Mouse (Mus musculus): ENCODE results near the gene Tut7. TPM values are rescaled to one million over a fixed set of nuclear protein-coding genes. Genes with fewer than 3 reads are reported as not detected.

Gene Tut7
- polyA plus RNA-seq (2015; fragmentation: Nextera tagmentation; extraction: Ambion mirVana): 51.5 and 53.1 TPM in 2 replicates

DNA sequence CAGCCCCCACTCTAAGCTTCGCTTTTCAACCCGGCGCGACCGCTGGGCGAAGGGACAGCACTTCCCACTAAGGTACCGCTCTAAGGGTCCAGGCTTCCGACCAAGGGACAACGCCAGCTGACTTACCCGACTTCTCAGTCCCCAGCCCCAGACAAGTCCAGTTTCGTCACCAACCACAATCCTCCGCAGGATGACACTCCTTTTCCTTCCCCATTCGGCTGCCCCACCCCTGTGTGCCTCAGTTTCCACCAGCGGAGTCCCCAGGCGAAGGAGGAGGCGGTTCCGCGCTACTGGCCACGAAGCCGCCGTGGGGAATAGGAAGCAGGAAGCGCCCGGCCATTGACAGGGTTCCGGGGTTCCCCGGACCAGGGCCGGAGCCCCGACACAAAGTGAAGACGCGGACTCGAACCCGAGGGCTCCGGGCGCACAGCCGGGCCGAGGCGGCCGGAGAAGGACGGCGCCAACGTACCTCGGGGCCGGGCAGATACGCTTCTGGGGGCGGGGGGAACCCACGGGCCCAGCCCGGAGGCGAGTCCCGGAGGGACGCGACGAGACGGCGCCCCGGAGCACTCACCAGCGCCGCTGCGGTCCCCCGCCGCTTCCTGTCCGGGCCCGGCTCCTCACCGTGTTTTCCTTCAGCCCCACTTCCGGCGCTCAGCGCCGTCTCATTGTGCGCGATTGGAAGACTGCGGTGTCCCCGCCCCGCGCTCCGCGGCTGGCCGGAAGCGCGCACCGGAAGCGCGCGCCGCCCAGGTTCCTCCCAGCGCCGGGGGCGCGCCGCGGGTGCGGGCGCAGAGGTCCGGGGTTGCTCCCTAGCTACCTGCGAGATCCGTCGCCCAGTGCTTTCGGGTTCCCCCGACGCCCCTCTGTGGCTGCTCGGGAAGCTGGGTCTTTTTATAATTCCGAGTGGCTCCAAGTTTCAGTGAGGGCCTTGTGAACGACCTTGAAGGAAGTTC, at the start of gene Tut7:
Gene Tut7 (minus strand): TSS at position 641 of the 956 bp plus-strand sequence.
- Histone ChIP-seq H3K36me3 (peaks cover 12% of the 10 kb centered on the region), H3K4me1 (replicated peaks) (peaks cover 42% of the 10 kb centered on the region), H3K4me2 (peak within 1 kb of the TSS; percentile 67), H3K4me3 (peak within 1 kb of the TSS; percentile 95), H3K9ac (peak within 1 kb of the TSS; percentile 94), H3K27ac (peak within 1 kb of the TSS; percentile 92), H3K27me3 (no peaks in the 10 kb centered on the region), H3K9me3 (no peaks in the 10 kb centered on the region)
- ATAC-seq (ENCODE audit: low FRiP score): peak; percentile 98
- under 1% methylated on average over 94 of the region's 100 CpGs for WGBS

DNA sequence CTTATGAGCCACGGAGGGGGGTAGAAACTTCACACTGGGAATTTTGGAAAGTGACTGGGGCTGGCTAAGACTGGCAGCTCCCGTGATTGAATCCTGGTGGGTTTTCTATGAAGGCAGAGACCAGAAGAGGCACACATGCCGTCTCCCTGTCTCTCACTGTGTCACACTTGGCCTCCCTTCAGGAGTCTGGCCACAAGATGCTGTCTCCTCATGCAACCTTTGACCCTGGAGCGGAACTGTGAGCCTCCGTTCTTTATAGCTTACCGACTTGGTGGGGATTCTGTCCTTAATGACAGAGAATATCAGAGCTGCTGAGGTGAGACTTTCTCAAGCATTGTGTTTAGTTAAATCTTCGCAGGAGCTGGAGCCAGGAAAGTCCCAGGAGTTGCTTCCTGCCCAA, 49.5 kb upstream of the Tut7 start:
- no peak for ATAC-seq (ENCODE audit: low FRiP score)
- Histone ChIP-seq H3K9ac (no peak overlapping the region), H3K9me3 (no peaks in the 10 kb centered on the region), H3K4me2 (no peak overlapping the region), H3K4me3 (no peak overlapping the region), H3K36me3 (no peaks in the 10 kb centered on the region), H3K4me1 (replicated peaks) (0 out of 2 replicates have a peak, but pooled peaks cover 3% of the 10 kb centered on the region), H3K27me3 (no peaks in the 10 kb centered on the region), H3K27ac (no peak overlapping the region)
- WGBS: 64% methylated on average over 7 of the region's 7 CpGs

DNA sequence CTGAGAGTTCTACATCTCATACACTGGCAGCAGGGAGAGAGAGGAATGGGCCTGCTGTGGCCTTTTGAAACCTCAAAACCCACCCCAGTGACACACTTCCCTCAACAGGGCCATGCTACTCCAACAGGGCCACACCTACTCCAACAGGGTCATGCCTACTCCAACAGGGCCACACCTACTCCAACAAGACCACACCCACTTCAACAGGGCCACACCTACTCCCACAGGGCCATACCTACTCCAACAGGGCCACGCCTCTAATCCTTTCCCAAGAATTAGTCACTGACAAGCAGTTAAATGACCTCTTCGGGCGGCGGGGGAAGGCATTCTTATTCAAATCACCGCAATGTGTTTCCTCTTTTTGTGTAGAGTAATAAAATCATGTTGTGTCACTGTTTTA, 47.1 kb upstream of the Tut7 start:
- H3K27ac ChIP-seq: no peak overlapping the region
- no peak for ATAC-seq (ENCODE audit: low FRiP score)
- no peak overlapping the region for H3K4me3 ChIP-seq
- H3K4me2 ChIP-seq: no peak overlapping the region
- WGBS: 66% methylated on average over 5 of the region's 5 CpGs
- no peaks in the 10 kb centered on the region for H3K9me3 ChIP-seq
- H3K36me3 ChIP-seq: no peaks in the 10 kb centered on the region
- H3K9ac ChIP-seq: no peak overlapping the region
- H3K4me1 ChIP-seq (replicated peaks): no peaks in the 10 kb centered on the region
- no peaks in the 10 kb centered on the region for H3K27me3 ChIP-seq

DNA sequence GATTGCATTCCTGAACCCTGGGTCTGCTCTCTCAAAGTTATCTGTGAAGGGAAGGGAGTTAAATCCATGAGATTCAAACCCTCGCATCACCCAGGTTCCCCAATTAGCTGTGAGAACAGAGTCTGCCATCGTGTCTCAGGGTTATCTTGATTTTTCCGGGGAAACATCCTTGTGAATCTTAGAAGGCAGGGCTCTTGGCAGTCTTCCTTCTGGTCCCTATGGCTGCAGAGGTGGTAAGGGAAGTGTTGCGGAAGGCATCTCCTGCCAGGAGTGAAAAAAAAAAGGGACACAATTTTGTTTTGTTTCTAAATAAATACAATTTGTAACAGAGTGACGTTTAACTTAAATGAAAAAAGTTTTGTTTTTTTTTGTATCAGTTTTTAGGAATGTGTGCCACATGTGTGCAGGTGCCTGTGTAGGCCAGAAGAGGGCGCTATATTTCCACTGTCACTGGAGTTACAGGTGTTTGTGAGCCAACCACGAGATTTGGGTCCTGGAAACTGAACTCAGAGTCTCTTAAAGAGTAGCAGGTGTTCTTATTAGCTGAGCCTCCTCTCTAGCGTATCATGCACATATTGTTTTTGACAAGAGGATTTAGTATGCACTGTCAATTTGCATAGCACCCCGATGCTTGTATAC, 45.2 kb upstream of the Tut7 start:
- no peak overlapping the region for H3K9ac ChIP-seq
- no peaks in the 10 kb centered on the region for H3K9me3 ChIP-seq
- H3K4me2 ChIP-seq: no peak overlapping the region
- ATAC-seq (ENCODE audit: low FRiP score): no peak
- 82% methylated on average over 9 of the region's 9 CpGs for WGBS
- no peaks in the 10 kb centered on the region for H3K27me3 ChIP-seq
- H3K36me3 ChIP-seq: no peaks in the 10 kb centered on the region
- H3K4me3 ChIP-seq: no peak overlapping the region
- no peak overlapping the region for H3K27ac ChIP-seq
- H3K4me1 ChIP-seq (replicated peaks): no peaks in the 10 kb centered on the region

GRCm38 (mm10) chr13:59867103-59867502, 44.2 kb upstream of the Tut7 start:
- Histone ChIP-seq H3K4me1 (replicated peaks) (no peaks in the 10 kb centered on the region), H3K9ac (no peak overlapping the region), H3K27me3 (no peaks in the 10 kb centered on the region), H3K27ac (no peak overlapping the region), H3K4me3 (no peak overlapping the region), H3K36me3 (no peaks in the 10 kb centered on the region), H3K4me2 (no peak overlapping the region), H3K9me3 (no peaks in the 10 kb centered on the region)
- WGBS: 85% methylated on average over 7 of the region's 7 CpGs
- ATAC-seq (ENCODE audit: low FRiP score): no peak

GRCm38 (mm10) chr13:59859515-59859914, 36.6 kb upstream of the Tut7 start:
- H3K9me3 ChIP-seq: 0 out of 2 replicates have a peak, but pooled peaks cover 4% of the 10 kb centered on the region

DNA sequence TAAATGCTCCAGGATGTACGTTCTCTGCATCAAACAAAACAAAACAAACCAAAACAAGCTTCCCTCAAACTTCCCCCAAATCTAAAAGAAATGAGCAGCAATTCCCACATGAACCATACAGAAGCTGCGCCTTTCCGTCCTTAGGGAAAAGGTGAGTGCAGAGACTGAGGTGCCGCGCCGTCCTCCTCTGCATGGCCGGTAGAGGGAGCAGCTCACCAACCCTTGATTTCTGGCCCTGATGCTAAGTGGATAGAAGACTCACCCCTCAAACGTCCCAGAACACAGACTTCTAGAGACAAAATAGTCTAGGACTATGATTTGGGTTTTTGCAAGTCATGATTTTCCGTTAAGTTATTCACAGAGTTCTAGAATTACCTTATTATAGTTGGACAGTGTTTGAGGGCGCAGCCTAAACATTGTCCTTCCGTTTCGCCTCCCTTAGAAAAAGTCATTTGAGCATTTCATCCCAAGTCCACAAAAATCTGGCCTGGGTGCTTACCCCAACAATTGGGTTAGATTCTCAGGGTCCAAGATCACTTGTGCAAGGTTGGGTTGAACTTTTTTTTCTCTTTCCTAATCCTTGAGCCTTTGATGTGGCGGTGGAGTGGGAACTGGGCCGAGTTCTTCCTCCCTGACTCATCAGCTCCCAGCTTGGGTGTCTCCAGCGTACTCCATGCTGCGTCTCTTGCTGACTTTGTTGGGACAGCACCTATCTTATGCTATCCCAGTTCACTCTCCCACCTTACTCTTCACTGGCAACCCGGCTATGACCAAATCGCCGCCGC, 33.5 kb upstream of the Tut7 start:
- Histone ChIP-seq H3K9me3 (0 out of 2 replicates have a peak, but pooled peaks cover 4% of the 10 kb centered on the region), H3K27ac (no peak overlapping the region), H3K4me2 (no peak overlapping the region), H3K36me3 (no peaks in the 10 kb centered on the region), H3K4me1 (replicated peaks) (no peaks in the 10 kb centered on the region), H3K4me3 (no peak overlapping the region), H3K27me3 (peaks cover 6% of the 10 kb centered on the region), H3K9ac (no peak overlapping the region)
- WGBS: 59% methylated on average over 20 of the region's 20 CpGs
- ATAC-seq (ENCODE audit: low FRiP score): no peak

More at GRCm38 (mm10) chr13:59859515-59859914, 36.6 kb upstream of the Tut7 start:
- ATAC-seq (ENCODE audit: low FRiP score): no peak
- no peak overlapping the region for H3K9ac ChIP-seq
- no peak overlapping the region for H3K4me2 ChIP-seq
- H3K36me3 ChIP-seq: no peaks in the 10 kb centered on the region
- peaks cover 6% of the 10 kb centered on the region for H3K27me3 ChIP-seq
- no peaks in the 10 kb centered on the region for H3K4me1 ChIP-seq (replicated peaks)
- H3K27ac ChIP-seq: no peak overlapping the region
- H3K4me3 ChIP-seq: no peak overlapping the region
- WGBS: 67% methylated on average over 7 of the region's 7 CpGs

DNA sequence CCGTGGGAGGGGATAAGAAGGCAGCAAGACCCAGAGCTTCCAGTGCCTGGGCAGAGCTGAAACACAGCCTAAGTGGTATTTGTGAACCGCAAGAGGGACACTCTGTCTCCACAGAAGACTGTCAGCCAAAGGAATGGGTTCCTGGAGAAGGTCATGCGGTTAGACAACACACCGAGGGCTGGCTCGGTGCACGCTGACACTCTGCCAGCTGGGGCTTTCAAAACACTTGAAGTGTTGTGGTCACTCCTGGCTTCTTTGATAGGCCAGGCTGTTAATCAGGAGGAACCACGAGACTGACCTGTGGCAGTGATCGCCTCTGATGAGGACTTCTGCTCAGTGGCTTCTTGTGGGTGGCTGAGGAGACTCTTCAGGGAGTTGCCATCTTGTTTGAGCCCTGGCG, 30.5 kb upstream of the Tut7 start:
- no peak overlapping the region for H3K4me2 ChIP-seq
- no peak for ATAC-seq (ENCODE audit: low FRiP score)
- H3K27me3 ChIP-seq: peaks cover 6% of the 10 kb centered on the region
- H3K36me3 ChIP-seq: no peaks in the 10 kb centered on the region
- H3K4me1 ChIP-seq (replicated peaks): no peaks in the 10 kb centered on the region
- no peak overlapping the region for H3K27ac ChIP-seq
- no peak overlapping the region for H3K9ac ChIP-seq
- H3K4me3 ChIP-seq: no peak overlapping the region
- H3K9me3 ChIP-seq: 0 out of 2 replicates have a peak, but pooled peaks cover 4% of the 10 kb centered on the region
- WGBS: 87% methylated on average over 9 of the region's 9 CpGs

GRCm38 (mm10) chr13:59850373-59850772, 27.4 kb upstream of the Tut7 start:
- no peaks in the 10 kb centered on the region for H3K4me1 ChIP-seq (replicated peaks)
- H3K9me3 ChIP-seq: no peaks in the 10 kb centered on the region
- peaks cover 3% of the 10 kb centered on the region for H3K27me3 ChIP-seq
- no peak overlapping the region for H3K9ac ChIP-seq
- H3K36me3 ChIP-seq: no peaks in the 10 kb centered on the region
- WGBS: 85% methylated on average over 10 of the region's 10 CpGs
- no peak overlapping the region for H3K4me3 ChIP-seq
- no peak overlapping the region for H3K27ac ChIP-seq
- H3K4me2 ChIP-seq: no peak overlapping the region
- no peak for ATAC-seq (ENCODE audit: low FRiP score)

DNA sequence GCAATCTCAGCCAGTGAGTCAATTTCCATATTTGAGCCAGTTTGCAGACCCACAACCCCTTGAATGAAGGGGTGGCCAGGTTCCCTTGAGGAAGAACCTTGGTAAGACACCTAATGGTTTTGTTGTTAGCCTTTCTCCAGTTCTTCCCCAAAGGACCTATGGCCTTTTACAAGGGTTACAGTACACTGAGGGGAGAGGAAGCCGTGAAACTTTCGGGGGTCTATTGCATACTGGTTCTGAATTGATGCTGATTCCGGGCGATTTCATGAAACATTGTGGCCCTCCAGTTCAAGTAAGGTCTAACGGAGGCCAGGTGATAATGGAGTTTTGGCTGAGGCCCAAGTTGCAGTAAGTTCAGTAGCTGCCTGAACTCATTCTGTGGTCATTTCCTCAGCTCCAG, 21.7 kb upstream of the Tut7 start:
- no peaks in the 10 kb centered on the region for H3K27me3 ChIP-seq
- no peak overlapping the region for H3K9ac ChIP-seq
- no peak overlapping the region for H3K4me2 ChIP-seq
- no peaks in the 10 kb centered on the region for H3K9me3 ChIP-seq
- WGBS: 95% methylated on average over 5 of the region's 5 CpGs
- H3K27ac ChIP-seq: no peak overlapping the region
- no peaks in the 10 kb centered on the region for H3K36me3 ChIP-seq
- no peak for ATAC-seq (ENCODE audit: low FRiP score)
- no peak overlapping the region for H3K4me3 ChIP-seq
- H3K4me1 ChIP-seq (replicated peaks): no peaks in the 10 kb centered on the region

GRCm38 (mm10) chr13:59843976-59844375, 21.0 kb upstream of the Tut7 start:
- 85% methylated on average over 5 of the region's 5 CpGs for WGBS
- no peaks in the 10 kb centered on the region for H3K36me3 ChIP-seq

More at GRCm38 (mm10) chr13:59843976-59844375, 21.0 kb upstream of the Tut7 start:
- Histone ChIP-seq H3K27ac (no peak overlapping the region), H3K9me3 (no peaks in the 10 kb centered on the region), H3K27me3 (no peaks in the 10 kb centered on the region), H3K4me1 (replicated peaks) (no peaks in the 10 kb centered on the region), H3K4me2 (no peak overlapping the region), H3K9ac (no peak overlapping the region), H3K4me3 (no peak overlapping the region)
- ATAC-seq (ENCODE audit: low FRiP score): no peak
